Mouse (Mus musculus) testis, adult 2 months (tissue): ENCODE results near the gene Slc38a1.

Experiments used
- CTCF ChIP-seq: fragments of 200-500 bp; IDR thresholded peaks from 2 replicates; pipeline ENCODE4 v1.5.1; 2012; ENCODE audit warnings: low read depth, mild to moderate bottlenecking, inconsistent platforms, low read length, moderate library complexity; ENCODE audit not compliant: control insufficient read depth, insufficient read depth, insufficient replicate concordance
- POLR2A ChIP-seq: fragments of 200-500 bp; IDR thresholded peaks from 2 replicates; pipeline ENCODE4 v1.6.1; 2012; ENCODE audit warnings: low read depth, mild to moderate bottlenecking, inconsistent platforms, low read length, moderate library complexity; ENCODE audit not compliant: control insufficient read depth

DNA sequence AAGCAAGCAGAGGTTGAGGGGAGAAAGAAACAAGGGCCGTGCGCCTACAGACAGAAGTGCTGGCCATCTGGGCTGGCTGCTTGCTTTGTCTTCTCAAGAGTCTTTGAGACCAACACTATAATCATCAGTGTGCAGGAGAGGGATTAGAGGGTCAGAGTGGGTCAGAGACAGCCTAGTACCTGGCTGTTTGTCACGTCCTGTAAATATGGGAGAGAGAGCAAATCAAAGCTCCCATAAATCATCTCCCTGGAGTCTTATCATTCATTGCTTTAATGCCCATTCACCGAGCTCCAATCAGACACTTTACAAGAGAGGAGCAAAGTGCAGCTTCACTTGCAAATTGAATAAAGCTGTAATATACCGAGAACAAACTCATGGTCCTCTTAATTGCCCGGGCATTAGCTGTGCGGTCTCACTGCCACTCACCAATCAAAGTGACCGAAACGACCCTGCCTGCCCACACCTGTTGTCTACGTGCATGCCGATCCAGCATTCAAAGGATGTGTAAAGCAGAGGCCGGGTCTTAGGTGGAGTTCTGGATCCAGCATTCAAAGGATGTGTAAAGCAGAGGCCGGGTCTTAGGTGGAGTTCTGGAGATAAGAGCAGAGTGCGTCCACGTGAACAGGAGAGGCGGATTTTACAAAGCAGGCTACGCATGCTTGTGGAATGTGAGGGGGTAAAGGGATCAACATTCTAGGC lies 15.0 kb upstream of the Slc38a1 start:
- TF ChIP-seq CTCF = no peak
- no peak for TF ChIP-seq POLR2A
